Mouse (Mus musculus): Measurements from ENCODE around the gene Dcbld2. TPM values are rescaled to one million over a fixed set of nuclear protein-coding genes. Genes with fewer than 3 reads are reported as not detected.

The Dcbld2 gene
- total and polyA plus RNA-seq, 2 experiments from 2014 or later: 3.7 to 37.1 TPM

DNA sequence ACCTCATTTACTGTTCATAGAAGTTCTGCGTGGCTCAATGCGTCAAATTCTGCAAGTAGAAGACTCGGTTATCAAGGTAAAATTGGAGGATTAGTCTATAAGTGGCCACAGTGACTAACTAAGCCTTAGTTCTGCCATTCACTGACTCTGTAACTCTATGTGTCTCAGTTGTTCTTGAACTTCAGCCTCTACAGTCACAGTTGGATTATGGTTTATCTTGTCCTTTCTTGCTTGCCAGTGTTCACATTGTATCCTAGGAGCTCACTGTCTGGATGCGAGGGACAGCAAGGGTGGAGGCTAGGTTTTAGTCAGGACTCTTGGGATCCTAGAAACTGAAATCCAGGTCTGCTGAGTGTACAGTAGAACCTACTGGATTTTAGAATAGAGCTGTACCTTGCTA is 6.6 kb downstream of the Dcbld2 start:
- ATAC-seq: no peak
- TF ChIP-seq CTCF (IDR thresholded peaks at IDR 0.05; ENCODE audit: low read depth): no peak
- no peaks in the 10 kb centered on the region for H3K36me3 ChIP-seq (ENCODE audit: insufficient read depth, low read length)
- no peak overlapping the region for H3K27ac ChIP-seq
- DNase-seq (ENCODE audit: low spot score): no peak
- H3K4me2 ChIP-seq (ENCODE audit: low read depth, low read length): no peak overlapping the region
- no peak overlapping the region for H3K4me3 ChIP-seq (ENCODE audit: low read length)
- 93% methylated on average over 4 of the region's 4 CpGs for WGBS
- no peaks in the 10 kb centered on the region for H3K9me3 ChIP-seq (ENCODE audit: low read length)
- H3K9ac ChIP-seq (replicated peaks; ENCODE audit: low read length): no peak overlapping the region
- no peaks in the 10 kb centered on the region for H3K27me3 ChIP-seq (ENCODE audit: insufficient read depth, low read length)
- 0 out of 2 replicates have a peak, but pooled peaks cover 5% of the 10 kb centered on the region for H3K4me1 ChIP-seq (ENCODE audit: insufficient read depth, low read length)

DNA sequence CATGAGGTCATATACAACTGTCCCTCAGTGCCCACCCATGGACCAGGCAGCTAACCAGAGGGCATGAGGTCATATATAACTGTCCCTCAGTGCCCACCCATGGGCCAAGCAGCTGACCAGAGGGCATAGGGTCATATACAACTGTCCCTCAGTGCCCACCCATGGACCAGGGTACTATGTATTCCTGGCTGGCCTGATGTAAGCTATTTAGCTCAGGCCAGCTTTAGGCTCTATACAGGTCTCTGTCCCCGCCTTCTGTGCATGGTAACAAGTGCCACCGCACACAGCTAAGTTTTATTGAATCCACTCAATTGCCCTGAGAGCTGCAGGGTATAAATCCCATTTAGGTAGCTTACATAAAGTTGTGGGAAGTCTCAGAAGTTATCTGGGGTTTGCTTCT is 7.3 kb downstream of the Dcbld2 start:
- Histone ChIP-seq H3K4me3 (ENCODE audit: low read length) (no peak overlapping the region), H3K9ac (replicated peaks; ENCODE audit: low read length) (no peak overlapping the region), H3K4me1 (ENCODE audit: insufficient read depth, low read length) (0 out of 2 replicates have a peak, but pooled peaks cover 4% of the 10 kb centered on the region), H3K36me3 (ENCODE audit: insufficient read depth, low read length) (no peaks in the 10 kb centered on the region), H3K4me2 (ENCODE audit: low read depth, low read length) (no peak overlapping the region), H3K27me3 (ENCODE audit: insufficient read depth, low read length) (no peaks in the 10 kb centered on the region), H3K27ac (no peak overlapping the region), H3K9me3 (ENCODE audit: low read length) (no peaks in the 10 kb centered on the region)
- TF ChIP-seq CTCF (IDR thresholded peaks at IDR 0.05; ENCODE audit: low read depth): no peak
- ATAC-seq: no peak
- DNase-seq (ENCODE audit: low spot score): no peak
- 95% methylated on average over 2 of the region's 2 CpGs for WGBS

DNA sequence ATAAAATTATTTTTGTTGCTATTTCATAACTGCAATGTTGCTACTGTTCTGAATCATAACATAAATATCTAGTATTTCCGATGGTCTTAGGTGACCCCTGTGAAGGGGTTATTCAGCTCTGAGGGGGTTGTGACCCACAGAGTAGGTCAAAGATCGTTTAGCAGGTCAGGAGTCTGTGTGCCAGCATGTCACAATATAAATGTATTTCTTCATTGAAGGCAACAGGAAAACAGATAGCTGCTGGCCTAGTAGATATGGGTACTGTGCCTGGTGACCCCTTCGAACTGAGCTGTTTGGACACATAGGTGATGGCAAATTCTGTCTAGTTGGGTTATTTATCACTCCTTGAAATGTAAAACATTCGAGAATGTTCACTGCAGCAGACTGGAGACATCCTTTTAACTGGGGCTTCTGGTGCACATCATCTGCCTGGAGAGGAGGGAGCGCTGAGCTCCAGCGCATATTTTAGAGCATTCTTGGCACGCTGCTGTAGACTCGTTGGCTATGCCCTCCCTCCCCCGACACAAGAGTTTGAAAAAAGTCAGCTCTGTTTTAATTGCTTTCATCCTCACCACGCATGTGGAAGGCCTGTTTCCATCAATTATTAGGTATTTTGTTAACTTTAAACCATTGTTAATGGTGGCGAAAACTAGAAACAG is 13.6 kb downstream of the Dcbld2 start:
- Histone ChIP-seq H3K4me2 (ENCODE audit: low read depth, low read length) (no peak overlapping the region), H3K36me3 (ENCODE audit: insufficient read depth, low read length) (no peaks in the 10 kb centered on the region), H3K9me3 (ENCODE audit: low read length) (no peaks in the 10 kb centered on the region), H3K9ac (replicated peaks; ENCODE audit: low read length) (no peak overlapping the region), H3K4me3 (ENCODE audit: low read length) (no peak overlapping the region), H3K27ac (no peak overlapping the region), H3K4me1 (ENCODE audit: insufficient read depth, low read length) (0 out of 2 replicates have a peak, but pooled peaks cover 5% of the 10 kb centered on the region), H3K27me3 (ENCODE audit: insufficient read depth, low read length) (no peaks in the 10 kb centered on the region)
- DNase-seq (ENCODE audit: low spot score) (peak; percentile 38), ATAC-seq (peak; percentile 63; the same call in 1 of the 2 replicates)
- 39% methylated on average over 11 of the region's 11 CpGs for WGBS
- TF ChIP-seq CTCF (IDR thresholded peaks at IDR 0.05; ENCODE audit: low read depth): no peak

DNA sequence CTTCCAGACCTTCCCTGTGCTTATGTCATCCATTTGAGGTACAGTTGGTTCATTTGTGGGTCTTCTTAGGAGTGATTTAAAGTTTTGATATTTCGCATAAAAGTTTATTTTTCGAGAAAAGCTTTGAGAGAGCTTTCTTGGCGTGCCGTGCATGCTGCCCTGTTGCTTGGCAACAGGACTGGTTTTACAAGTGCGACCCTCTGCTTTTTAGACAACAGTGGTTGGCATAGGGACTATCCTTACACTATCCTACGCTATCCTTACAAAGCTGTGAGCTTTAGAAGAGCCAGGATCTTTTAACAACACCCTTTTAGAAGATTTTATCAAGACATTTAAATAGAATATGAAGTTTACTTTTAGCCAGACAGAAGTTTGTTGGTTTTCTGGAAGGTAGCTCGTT is 22.0 kb downstream of the Dcbld2 start:
- ATAC-seq (no peak), DNase-seq (ENCODE audit: low spot score) (no peak)
- H3K27ac ChIP-seq: no peak overlapping the region
- 53% methylated on average over 7 of the region's 7 CpGs for WGBS
- H3K27me3 ChIP-seq (ENCODE audit: insufficient read depth, low read length): no peaks in the 10 kb centered on the region
- no peaks in the 10 kb centered on the region for H3K9me3 ChIP-seq (ENCODE audit: low read length)
- no peak overlapping the region for H3K4me3 ChIP-seq (ENCODE audit: low read length)
- H3K4me1 ChIP-seq (ENCODE audit: insufficient read depth, low read length): no peaks in the 10 kb centered on the region
- TF ChIP-seq CTCF (IDR thresholded peaks at IDR 0.05; ENCODE audit: low read depth): no peak
- no peak overlapping the region for H3K9ac ChIP-seq (replicated peaks; ENCODE audit: low read length)
- 0 out of 2 replicates have a peak, but pooled peaks cover 2% of the 10 kb centered on the region for H3K36me3 ChIP-seq (ENCODE audit: insufficient read depth, low read length)
- no peak overlapping the region for H3K4me2 ChIP-seq (ENCODE audit: low read depth, low read length)

DNA sequence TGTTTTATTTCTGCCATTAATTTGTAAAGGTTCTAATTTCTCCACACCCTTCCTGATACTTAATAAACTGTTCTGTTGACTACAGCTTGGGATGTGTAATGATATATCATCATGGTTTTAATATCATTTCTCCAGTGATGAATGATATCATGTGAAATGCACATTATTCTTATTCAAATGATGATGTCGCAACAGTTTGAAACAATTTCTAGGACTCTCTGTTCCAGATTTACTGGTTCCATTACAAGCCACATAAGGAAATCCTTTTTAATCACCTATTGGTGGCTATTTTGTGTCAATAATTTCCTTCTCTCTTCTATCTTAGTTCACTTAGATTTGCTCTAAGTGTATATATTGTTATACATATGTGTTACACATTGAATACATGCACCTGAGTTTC is 24.1 kb downstream of the Dcbld2 start:
- WGBS: 93% methylated on average over 1 of the region's 1 CpGs
- Histone ChIP-seq H3K27me3 (ENCODE audit: insufficient read depth, low read length) (no peaks in the 10 kb centered on the region), H3K4me3 (ENCODE audit: low read length) (no peak overlapping the region), H3K9me3 (ENCODE audit: low read length) (no peaks in the 10 kb centered on the region), H3K4me1 (ENCODE audit: insufficient read depth, low read length) (no peaks in the 10 kb centered on the region), H3K4me2 (ENCODE audit: low read depth, low read length) (no peak overlapping the region), H3K27ac (no peak overlapping the region), H3K36me3 (ENCODE audit: insufficient read depth, low read length) (0 out of 2 replicates have a peak, but pooled peaks cover 7% of the 10 kb centered on the region), H3K9ac (replicated peaks; ENCODE audit: low read length) (no peak overlapping the region)
- DNase-seq (ENCODE audit: low spot score): no peak
- ATAC-seq: no peak
- TF ChIP-seq CTCF (IDR thresholded peaks at IDR 0.05; ENCODE audit: low read depth): no peak

DNA sequence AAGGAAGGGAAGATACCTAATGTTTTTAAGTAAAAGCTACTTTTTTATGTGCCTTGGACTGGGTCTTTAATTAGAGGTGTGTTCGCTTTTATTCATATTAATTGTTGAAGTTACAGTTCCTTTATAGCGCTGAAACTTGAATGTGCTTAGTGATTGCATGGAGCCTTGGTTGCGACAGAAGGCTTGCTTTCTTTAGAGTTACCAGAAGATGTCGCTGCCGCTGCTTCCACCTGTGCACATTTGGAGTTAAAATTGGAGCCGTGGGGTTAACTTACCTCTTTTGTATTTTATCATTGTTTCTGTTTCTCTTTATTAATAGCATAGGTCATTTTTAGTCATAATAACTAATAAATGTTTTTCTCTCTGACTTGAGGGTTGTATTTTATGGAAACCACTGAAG is 36.5 kb downstream of the Dcbld2 start:
- peak; percentile 63 for TF ChIP-seq CTCF (IDR thresholded peaks at IDR 0.05; ENCODE audit: low read depth)
- WGBS: 73% methylated on average over 6 of the region's 6 CpGs
- Histone ChIP-seq H3K4me3 (ENCODE audit: low read length) (no peak overlapping the region), H3K27me3 (ENCODE audit: insufficient read depth, low read length) (no peaks in the 10 kb centered on the region), H3K4me1 (ENCODE audit: insufficient read depth, low read length) (no peaks in the 10 kb centered on the region), H3K36me3 (ENCODE audit: insufficient read depth, low read length) (peaks cover 4% of the 10 kb centered on the region; the same call in 1 of the 2 replicates), H3K9me3 (ENCODE audit: low read length) (no peaks in the 10 kb centered on the region), H3K27ac (no peak overlapping the region), H3K4me2 (ENCODE audit: low read depth, low read length) (no peak overlapping the region), H3K9ac (replicated peaks; ENCODE audit: low read length) (no peak overlapping the region)
- ATAC-seq (no peak), DNase-seq (ENCODE audit: low spot score) (peak; percentile 46)
